Mouse (Mus musculus): ENCODE measurements around the gene Spock1.

Gene Spock1

GRCm38 (mm10) chr13:57732251-57732650 lies 175.9 kb downstream of the Spock1 start:
- no peak for DNase-seq (ENCODE audit: low read depth, low spot score)

GRCm38 (mm10) chr13:57727716-57728115 lies 180.4 kb downstream of the Spock1 start:
- no peak for DNase-seq (ENCODE audit: low read depth, low spot score)

- no peak for DNase-seq (ENCODE audit: low read depth, low spot score)
Measured at GRCm38 (mm10) chr13:57726654-57727053, 181.5 kb downstream of the Spock1 start.

GRCm38 (mm10) chr13:57722329-57722936 lies 185.7 kb downstream of the Spock1 start:
- DNase-seq (ENCODE audit: low read depth, low spot score): no peak

- DNase-seq (ENCODE audit: low read depth, low spot score): no peak
Measured at GRCm38 (mm10) chr13:57721524-57722279, 186.4 kb downstream of the Spock1 start.

DNA sequence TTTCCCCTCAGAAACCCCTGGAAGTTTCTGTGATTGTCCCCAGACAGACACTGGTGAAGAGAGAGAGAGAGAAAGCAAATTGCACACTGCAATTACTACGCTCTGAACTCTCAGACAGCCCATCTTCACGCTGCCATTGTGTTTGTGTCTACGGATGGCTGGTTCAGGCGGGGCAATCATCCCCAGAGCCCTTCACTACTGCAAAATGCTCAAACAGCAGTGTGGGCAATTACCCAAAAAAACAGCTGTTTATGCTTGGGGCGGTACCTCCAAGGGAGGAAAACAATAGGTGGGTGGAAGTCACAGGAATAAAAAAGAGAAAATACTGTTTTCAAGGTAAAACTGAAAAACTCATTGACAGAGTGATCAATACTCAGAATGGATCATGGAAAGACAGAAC lies 190.0 kb downstream of the Spock1 start:
- no peak for DNase-seq (ENCODE audit: low read depth, low spot score)

DNA sequence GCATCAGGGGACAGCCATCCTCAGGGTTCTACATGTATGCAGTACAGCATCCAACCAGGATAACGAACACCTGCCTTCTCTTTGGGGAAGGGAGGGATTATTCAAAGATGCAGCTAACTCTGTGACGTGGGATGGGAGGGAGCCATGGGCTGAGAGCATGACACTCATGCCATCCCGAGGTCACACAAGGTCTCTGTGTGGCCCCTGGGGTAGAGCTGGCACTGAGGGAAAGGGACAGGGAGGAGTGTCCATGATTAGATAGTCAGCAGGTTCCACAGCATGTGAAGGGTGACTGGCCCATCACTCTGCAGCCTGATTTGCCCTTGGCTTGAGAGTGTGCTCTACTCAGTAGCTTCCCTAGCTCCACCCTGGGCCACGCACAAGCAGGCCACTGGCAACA lies 195.2 kb downstream of the Spock1 start:
- DNase-seq (ENCODE audit: low read depth, low spot score): no peak

GRCm38 (mm10) chr13:57708425-57708824 lies 199.7 kb downstream of the Spock1 start:
- DNase-seq (ENCODE audit: low read depth, low spot score): no peak

DNA sequence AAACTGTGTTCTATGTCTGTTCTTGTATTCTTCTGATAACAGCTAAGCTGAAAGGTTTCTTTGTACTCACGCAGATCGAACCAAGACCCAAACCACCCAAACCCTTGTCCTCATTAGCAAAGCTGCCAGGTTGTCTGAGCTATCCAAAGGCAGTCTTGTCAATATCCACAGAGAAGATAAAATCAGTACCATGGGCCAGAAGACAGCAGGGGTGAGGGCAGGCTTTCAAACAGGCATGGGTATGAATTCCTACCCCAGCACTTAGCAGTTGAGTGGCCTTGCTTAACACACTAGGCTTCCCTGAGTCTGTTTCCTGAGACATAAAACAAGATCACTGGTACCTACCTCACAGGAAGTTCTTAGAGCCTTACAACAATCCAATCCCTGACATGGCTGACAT lies 205.2 kb downstream of the Spock1 start:
- no peak for DNase-seq (ENCODE audit: low read depth, low spot score)

GRCm38 (mm10) chr13:57696685-57697084 lies 211.4 kb downstream of the Spock1 start:
- DNase-seq (ENCODE audit: low read depth, low spot score): no peak

DNA sequence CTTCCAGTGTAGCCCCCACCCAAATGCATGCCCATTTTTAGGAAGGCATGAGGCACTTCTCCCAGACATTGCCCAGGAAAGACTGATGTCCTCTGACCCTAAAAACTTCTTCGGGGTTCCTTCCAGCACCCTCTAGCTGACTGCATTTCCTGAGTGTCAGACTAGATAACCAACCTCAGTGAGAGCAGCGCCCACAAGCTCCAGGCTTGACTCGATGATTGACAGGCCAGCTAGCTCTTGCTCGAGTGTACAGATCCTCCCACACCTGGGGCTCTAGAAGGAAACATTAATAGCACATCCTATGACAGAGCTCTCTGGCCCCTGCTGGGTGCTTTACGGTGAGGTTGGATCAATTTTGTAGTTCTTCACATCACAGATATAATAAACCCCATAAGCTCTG lies 219.2 kb downstream of the Spock1 start:
- DNase-seq (ENCODE audit: low read depth, low spot score): no peak

DNA sequence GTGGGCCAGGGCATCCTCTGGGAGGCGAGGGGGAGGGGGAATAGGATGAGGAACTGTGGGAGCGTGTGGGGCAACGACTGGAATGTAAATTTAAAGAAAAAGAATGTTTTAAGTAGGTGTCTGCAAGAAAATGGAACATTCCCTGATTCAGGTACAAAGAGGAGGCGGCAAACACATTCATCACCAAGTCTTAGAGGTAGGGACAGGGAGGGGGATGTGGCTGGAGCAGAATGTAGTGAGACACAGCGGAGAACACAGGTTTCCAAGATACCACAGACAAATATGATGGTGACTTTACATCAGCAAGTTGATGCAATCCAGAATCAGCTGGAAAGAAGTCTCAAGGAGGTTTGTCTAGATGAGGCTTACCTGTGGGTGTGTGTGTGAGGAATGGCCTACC lies 221.7 kb downstream of the Spock1 start:
- no peak for DNase-seq (ENCODE audit: low read depth, low spot score)

- DNase-seq (ENCODE audit: low read depth, low spot score): no peak
Measured at GRCm38 (mm10) chr13:57685201-57685600, 222.9 kb downstream of the Spock1 start.

GRCm38 (mm10) chr13:57679591-57679990 lies 228.5 kb downstream of the Spock1 start:
- DNase-seq (ENCODE audit: low read depth, low spot score): no peak

- no peak for DNase-seq (ENCODE audit: low read depth, low spot score)
Measured at GRCm38 (mm10) chr13:57676820-57677219, 231.3 kb downstream of the Spock1 start.

- no peak for DNase-seq (ENCODE audit: low read depth, low spot score)
Measured at GRCm38 (mm10) chr13:57673399-57673798, 234.7 kb downstream of the Spock1 start.

DNA sequence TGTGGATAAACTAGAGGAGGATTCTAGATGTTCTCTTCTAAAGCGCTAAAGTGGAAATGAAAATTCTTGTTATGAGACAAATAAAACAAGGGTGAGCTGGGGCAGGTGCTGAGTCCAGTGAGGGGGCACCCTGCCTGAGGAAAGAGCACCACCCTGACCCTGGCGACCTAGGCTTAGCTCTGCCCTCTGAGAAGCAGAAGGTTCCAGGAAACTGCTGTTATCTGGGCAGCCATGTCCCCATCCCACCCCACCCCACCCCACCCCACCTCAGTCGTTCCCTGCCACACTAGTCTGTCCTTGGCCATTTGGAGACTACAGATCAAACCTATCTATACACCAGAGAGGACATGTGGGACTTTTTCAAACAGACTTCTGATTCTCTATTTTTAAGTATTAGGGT lies 235.4 kb downstream of the Spock1 start:
- DNase-seq (ENCODE audit: low read depth, low spot score): no peak

DNA sequence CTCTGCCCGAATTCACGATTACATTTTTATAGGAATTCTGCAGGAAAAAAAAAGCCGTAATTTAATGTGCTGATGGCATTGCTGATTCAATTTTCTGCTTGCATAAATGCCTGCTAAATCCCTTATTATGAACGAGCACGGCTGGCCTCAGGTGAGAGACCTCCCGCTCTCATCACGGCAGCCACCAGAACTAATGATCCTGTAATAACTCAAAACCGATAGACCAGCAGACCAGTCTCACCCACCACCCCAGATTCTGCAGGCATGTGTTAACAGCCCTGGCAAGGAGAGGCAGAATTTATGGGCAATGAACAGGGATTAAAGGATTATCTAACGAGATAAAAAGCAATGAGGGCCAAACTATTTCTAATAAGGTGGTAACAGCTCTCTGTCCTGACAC lies 236.2 kb downstream of the Spock1 start:
- DNase-seq (ENCODE audit: low read depth, low spot score): no peak

- DNase-seq (ENCODE audit: low read depth, low spot score): no peak
Measured at GRCm38 (mm10) chr13:57671322-57671721, 236.8 kb downstream of the Spock1 start.

DNA sequence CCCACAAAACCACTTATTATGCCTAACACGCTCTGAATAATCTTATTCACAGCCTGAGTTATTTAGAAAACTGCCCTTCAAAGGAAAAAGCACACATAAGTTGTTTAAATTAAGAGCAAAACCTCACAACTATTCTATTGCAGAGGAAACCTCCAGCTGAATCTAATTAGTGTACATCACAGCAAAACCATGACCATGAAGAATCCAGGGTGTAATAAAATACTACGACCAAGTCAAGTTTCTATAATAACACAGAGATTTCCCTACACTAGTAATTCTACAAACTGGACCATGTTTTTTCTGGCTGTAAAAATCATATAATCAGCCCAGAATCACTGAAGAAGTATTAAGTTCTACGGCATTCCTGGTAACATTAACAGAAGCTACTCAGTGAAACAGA lies 240.5 kb downstream of the Spock1 start:
- DNase-seq (ENCODE audit: low read depth, low spot score): no peak

DNA sequence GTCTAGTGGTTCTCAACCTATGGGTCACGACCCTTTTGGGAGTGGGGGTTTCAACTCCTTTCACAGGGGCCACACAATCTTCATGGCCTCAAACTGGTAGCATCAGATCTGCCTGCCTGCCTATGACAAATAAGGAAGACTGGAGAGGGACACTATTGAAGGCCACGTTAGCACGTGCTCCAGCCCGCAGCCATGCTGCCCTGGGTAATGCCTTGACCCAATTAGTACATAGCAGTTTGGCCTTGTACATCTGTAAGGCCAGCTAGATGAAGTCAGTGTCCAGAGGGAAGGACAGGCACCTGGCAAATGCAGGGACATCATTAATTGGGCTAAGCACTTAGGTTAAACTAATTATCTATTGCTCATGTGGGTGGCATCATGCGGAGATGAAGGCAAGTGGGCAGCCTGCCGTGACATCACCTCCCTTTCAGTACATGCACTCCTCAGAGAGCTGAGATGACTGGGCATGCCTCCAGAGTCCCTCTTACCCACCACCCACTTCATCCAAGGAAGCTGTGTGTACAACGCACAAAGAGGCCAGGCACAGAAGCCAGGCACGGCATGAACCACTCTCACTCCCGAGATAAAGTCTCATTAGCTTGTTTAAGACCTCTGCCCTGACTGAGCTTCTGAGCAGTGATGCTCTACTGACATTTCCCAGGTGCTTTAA lies 241.8 kb downstream of the Spock1 start:
- DNase-seq (ENCODE audit: low read depth, low spot score): no peak

- DNase-seq (ENCODE audit: low read depth, low spot score): no peak
Measured at GRCm38 (mm10) chr13:57662554-57662953, 245.6 kb downstream of the Spock1 start.

- DNase-seq (ENCODE audit: low read depth, low spot score): no peak
Measured at GRCm38 (mm10) chr13:57660523-57660922, 247.6 kb downstream of the Spock1 start.

All from A20 (cell line).